Mouse (Mus musculus) hindbrain, embryonic 15.5 days (tissue): ENCODE data around the gene Zfp653. TPM values are rescaled to one million over a fixed set of nuclear protein-coding genes. Genes with fewer than 3 reads are reported as not detected.

ENCODE experiments used
- ATAC-seq: fragments of 200-750 bp; cut with Nextera tagmentation; 2 replicates; pipeline ENCODE4 v1.8.0; 2017; ENCODE audit warnings: low read depth, moderate number of reproducible peaks, moderate TSS enrichment; ENCODE audit not compliant: low FRiP score
- H3K27ac ChIP-seq: fragments of 300-500 bp; sonication (generic); replicated peaks from 2 replicates; pipeline ENCODE4 v1.5.1; 2015; ENCODE audit warnings: mild to moderate bottlenecking, inconsistent platforms
- H3K27me3 ChIP-seq: fragments of 300-500 bp; sonication (generic); 2 replicates; pipeline ENCODE4 v1.6.1; 2015; ENCODE audit warnings: control low read depth, inconsistent platforms
- H3K36me3 ChIP-seq: fragments of 300-500 bp; sonication (generic); 2 replicates; pipeline ENCODE4 v1.6.1; 2015; ENCODE audit warnings: control low read depth, inconsistent platforms
- H3K4me1 ChIP-seq: fragments of 300-500 bp; sonication (generic); replicated peaks from 2 replicates; pipeline ENCODE4 v1.6.1; 2015; ENCODE audit warnings: control low read depth, inconsistent platforms
- H3K4me2 ChIP-seq: fragments of 300-500 bp; sonication (generic); 2 replicates; pipeline ENCODE4 v1.6.1; 2015; ENCODE audit warnings: moderate library complexity, mild to moderate bottlenecking, inconsistent platforms
- H3K4me3 ChIP-seq: fragments of 300-500 bp; sonication (generic); 2 replicates; pipeline ENCODE4 v1.5.1; 2015; ENCODE audit warnings: mild to moderate bottlenecking, inconsistent platforms
- H3K9ac ChIP-seq: fragments of 300-500 bp; sonication (generic); 2 replicates; pipeline ENCODE4 v1.6.1; 2015; ENCODE audit warnings: inconsistent platforms
- H3K9me3 ChIP-seq: fragments of 300-500 bp; sonication (generic); 2 replicates; pipeline ENCODE4 v1.6.1; 2016; ENCODE audit warnings: control low read depth, inconsistent platforms
- WGBS: fragments of 180-500 bp; shearing (Covaris S2); methylation state at CpG from one replicate; pipeline ENCODE4 v1.1.7; 2015; 5-methylcytosine and 5-hydroxymethylcytosine counted together
- polyA plus RNA-seq: library from polyadenylated mRNA; unstranded; fragments of >200 nt; fragmentation: Nextera tagmentation; extraction: Ambion mirVana; gene quantifications from 2 replicates; pipeline ENCODE4 v1.2.1, GENCODE M21; 2015

Zfp653 gene
- 17.3 and 19.6 TPM in 2 replicates for polyA plus RNA-seq

- peak within 1 kb of the TSS; percentile 59 for H3K4me2 ChIP-seq
- peaks cover 8% of the 10 kb centered on the region; the same call in 1 of the 2 replicates for H3K36me3 ChIP-seq
- peak; percentile 97 for ATAC-seq
- peak within 1 kb of the TSS; percentile 75 for H3K4me3 ChIP-seq
- no peaks in the 10 kb centered on the region for H3K9me3 ChIP-seq
- H3K9ac ChIP-seq, result peak within 1 kb of the TSS; percentile 83
- H3K27me3 ChIP-seq, result no peaks in the 10 kb centered on the region
- peak within 1 kb of the TSS; percentile 98 for H3K27ac ChIP-seq
- WGBS, result under 1% methylated on average over 65 of the region's 87 CpGs
- H3K4me1 ChIP-seq, result peaks cover 23% of the 10 kb centered on the region
Observed at GRCm38 (mm10) chr9:22070791-22071573, at the start of gene Zfp653, which contains the start of gene Gm49318. TSS of gene Zfp653 (minus strand) at chr9:22071376. TSS of gene Gm49318 (minus strand) at chr9:22071259.

GRCm38 (mm10) chr9:22119543-22119942, 48.4 kb upstream of the Zfp653 start:
- ATAC-seq, result no peak
- no peaks in the 10 kb centered on the region for H3K9me3 ChIP-seq
- H3K36me3 ChIP-seq, result no peaks in the 10 kb centered on the region
- no peak overlapping the region for H3K9ac ChIP-seq
- H3K4me1 ChIP-seq, result peaks cover 22% of the 10 kb centered on the region
- H3K27ac ChIP-seq, result no peak overlapping the region
- H3K4me3 ChIP-seq, result no peak overlapping the region
- no peaks in the 10 kb centered on the region for H3K27me3 ChIP-seq
- 89% methylated on average over 4 of the region's 4 CpGs for WGBS
- no peak overlapping the region for H3K4me2 ChIP-seq

- ATAC-seq, result no peak
- Histone ChIP-seq H3K27me3 (no peaks in the 10 kb centered on the region), H3K4me1 (peaks cover 23% of the 10 kb centered on the region), H3K4me3 (peak overlapping the region; percentile 52), H3K27ac (0 out of 2 replicates have a peak overlapping the region, but pooled peaks have one; percentile 78), H3K4me2 (peak overlapping the region; percentile 77), H3K9ac (peak overlapping the region; percentile 60), H3K36me3 (peaks cover 6% of the 10 kb centered on the region; the same call in 1 of the 2 replicates), H3K9me3 (no peaks in the 10 kb centered on the region)
- WGBS, result 45% methylated on average over 10 of the region's 10 CpGs
Observed at GRCm38 (mm10) chr9:22117754-22118456, 46.7 kb upstream of the Zfp653 start.

- peak; percentile 97 for ATAC-seq
- H3K4me2 ChIP-seq, result peak within 1 kb of the TSS; percentile 77
- H3K27me3 ChIP-seq, result no peaks in the 10 kb centered on the region
- H3K27ac ChIP-seq, result peak within 1 kb of the TSS; percentile 78
- peak within 1 kb of the TSS; percentile 62 for H3K9ac ChIP-seq
- WGBS, result under 1% methylated on average over 44 of the region's 52 CpGs
- no peaks in the 10 kb centered on the region for H3K9me3 ChIP-seq
- peaks cover 16% of the 10 kb centered on the region for H3K36me3 ChIP-seq
- peak within 1 kb of the TSS; percentile 52 for H3K4me3 ChIP-seq
- peaks cover 23% of the 10 kb centered on the region for H3K4me1 ChIP-seq
Observed at GRCm38 (mm10) chr9:22116740-22117426, 45.7 kb upstream of the Zfp653 start, which contains the start of gene Elof1. TSS of gene Elof1 (minus strand) at chr9:22117172.

GRCm38 (mm10) chr9:22116086-22116485, 44.9 kb upstream of the Zfp653 start:
- H3K36me3 ChIP-seq, result peaks cover 18% of the 10 kb centered on the region
- no peaks in the 10 kb centered on the region for H3K27me3 ChIP-seq
- peaks cover 23% of the 10 kb centered on the region for H3K4me1 ChIP-seq
- peak overlapping the region; percentile 52 for H3K4me3 ChIP-seq
- peak overlapping the region; percentile 62 for H3K9ac ChIP-seq
- WGBS, result 11% methylated on average over 15 of the region's 15 CpGs
- H3K27ac ChIP-seq, result no peak overlapping the region
- no peak for ATAC-seq
- no peaks in the 10 kb centered on the region for H3K9me3 ChIP-seq
- H3K4me2 ChIP-seq, result peak overlapping the region; percentile 77

- Histone ChIP-seq H3K36me3 (peaks cover 21% of the 10 kb centered on the region), H3K4me1 (peaks cover 23% of the 10 kb centered on the region), H3K4me3 (peak overlapping the region; percentile 52), H3K9me3 (no peaks in the 10 kb centered on the region), H3K27ac (no peak overlapping the region), H3K9ac (peak overlapping the region; percentile 62; the same call in 1 of the 2 replicates), H3K27me3 (no peaks in the 10 kb centered on the region), H3K4me2 (peak overlapping the region; percentile 77)
- WGBS, result 80% methylated on average over 4 of the region's 4 CpGs
- ATAC-seq, result no peak
Observed at GRCm38 (mm10) chr9:22115635-22116034, 44.5 kb upstream of the Zfp653 start.

GRCm38 (mm10) chr9:22108194-22108593, 37.0 kb upstream of the Zfp653 start:
- WGBS, result 95% methylated on average over 9 of the region's 9 CpGs

GRCm38 (mm10) chr9:22099922-22100321, 28.7 kb upstream of the Zfp653 start:
- H3K36me3 ChIP-seq, result no peaks in the 10 kb centered on the region
- peaks cover 33% of the 10 kb centered on the region for H3K27me3 ChIP-seq
- WGBS, result 6% methylated on average over 18 of the region's 18 CpGs
- no peaks in the 10 kb centered on the region; the same call in 1 of the 2 replicates for H3K4me1 ChIP-seq
- H3K9ac ChIP-seq, result no peak overlapping the region
- no peak overlapping the region for H3K27ac ChIP-seq
- H3K4me3 ChIP-seq, result no peak overlapping the region
- no peak for ATAC-seq
- H3K9me3 ChIP-seq, result no peaks in the 10 kb centered on the region
- H3K4me2 ChIP-seq, result no peak overlapping the region

More at GRCm38 (mm10) chr9:22108194-22108593, 37.0 kb upstream of the Zfp653 start:
- peak; percentile 12; the same call in 1 of the 2 replicates for ATAC-seq
- Histone ChIP-seq H3K9ac (no peak overlapping the region), H3K4me1 (no peaks in the 10 kb centered on the region), H3K27ac (no peak overlapping the region), H3K4me2 (no peak overlapping the region), H3K36me3 (peaks cover 18% of the 10 kb centered on the region), H3K27me3 (no peaks in the 10 kb centered on the region), H3K4me3 (no peak overlapping the region), H3K9me3 (no peaks in the 10 kb centered on the region)

GRCm38 (mm10) chr9:22098993-22099696, 28.0 kb upstream of the Zfp653 start, which contains the start of gene Cnn1:
TSS of gene Cnn1 (plus strand) at chr9:22099216.
- no peaks in the 10 kb centered on the region for H3K9me3 ChIP-seq
- no peak within 1 kb of the TSS for H3K27ac ChIP-seq
- H3K36me3 ChIP-seq, result no peaks in the 10 kb centered on the region
- H3K27me3 ChIP-seq, result peaks cover 33% of the 10 kb centered on the region
- H3K9ac ChIP-seq, result no peak within 1 kb of the TSS
- ATAC-seq, result no peak
- H3K4me3 ChIP-seq, result no peak within 1 kb of the TSS
- no peaks in the 10 kb centered on the region; the same call in 1 of the 2 replicates for H3K4me1 ChIP-seq
- H3K4me2 ChIP-seq, result no peak within 1 kb of the TSS
- 7% methylated on average over 14 of the region's 14 CpGs for WGBS

GRCm38 (mm10) chr9:22095854-22096307, 24.7 kb upstream of the Zfp653 start:
- H3K4me1 ChIP-seq, result no peaks in the 10 kb centered on the region; the same call in 1 of the 2 replicates
- peak overlapping the region; percentile 55 for H3K4me2 ChIP-seq
- H3K9ac ChIP-seq, result peak overlapping the region; percentile 15; the same call in 1 of the 2 replicates
- ATAC-seq, result peak; percentile 54; the same call in 1 of the 2 replicates
- no peak overlapping the region for H3K27ac ChIP-seq
- H3K9me3 ChIP-seq, result no peaks in the 10 kb centered on the region
- peaks cover 32% of the 10 kb centered on the region for H3K27me3 ChIP-seq
- 3% methylated on average over 24 of the region's 24 CpGs for WGBS
- peak overlapping the region; percentile 28 for H3K4me3 ChIP-seq
- H3K36me3 ChIP-seq, result no peaks in the 10 kb centered on the region

- Histone ChIP-seq H3K4me3 (no peak overlapping the region), H3K27ac (no peak overlapping the region), H3K4me2 (no peak overlapping the region), H3K9ac (no peak overlapping the region), H3K4me1 (no peaks in the 10 kb centered on the region; the same call in 1 of the 2 replicates), H3K9me3 (no peaks in the 10 kb centered on the region), H3K27me3 (peaks cover 5% of the 10 kb centered on the region; the same call in 1 of the 2 replicates), H3K36me3 (no peaks in the 10 kb centered on the region)
- ATAC-seq, result no peak
- 92% methylated on average over 6 of the region's 6 CpGs for WGBS
Observed at GRCm38 (mm10) chr9:22092746-22093145, 21.6 kb upstream of the Zfp653 start.
